Mouse (Mus musculus) layer of hippocampus, postnatal 25 days (tissue): Measurements from ENCODE around the gene Pea15a. TPM values are rescaled to one million over a fixed set of nuclear protein-coding genes. Genes with fewer than 3 reads are reported as not detected.

Experiments
- DNase-seq, 2 experiments: peaks; one replicate each; pipeline ENCODE4 v3.0.0; 2022; ENCODE audit warnings: mixed read lengths in 2 of 2, low spot score in 1 of 2; ENCODE audit errors: extremely low spot score in 1 of 2
- total RNA-seq, 2 experiments: library from RNA; stranded (reverse); gene quantifications; 2 replicates each; pipeline ENCODE4 v1.2.3; 2021

Pea15a gene
- total RNA-seq, 2 experiments from 2014 or later: 395 to 445 TPM

DNA sequence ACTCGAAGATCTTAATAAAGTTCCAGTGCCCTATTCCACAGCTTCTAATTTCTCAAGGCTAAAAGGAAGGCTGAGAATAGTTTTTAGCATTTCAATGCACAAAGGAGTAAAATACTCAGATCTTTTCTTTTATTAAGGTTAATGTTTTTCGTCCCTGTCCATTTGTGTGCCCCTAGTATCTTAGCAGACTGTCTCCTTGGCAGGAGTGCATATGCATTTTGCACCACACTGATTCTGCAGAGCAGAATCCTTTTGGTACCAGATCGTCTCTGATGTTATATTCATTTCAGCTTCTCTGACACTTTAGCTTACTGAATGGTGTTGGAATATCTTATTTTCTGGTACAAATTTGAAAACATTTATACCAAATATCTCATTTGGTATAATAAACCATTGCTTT is 24.8 kb downstream of the Pea15a start:
- DNase-seq: no peak

- DNase-seq: no peak
Observed at GRCm38 (mm10) chr1:172180881-172181280, 25.7 kb downstream of the Pea15a start.

DNA sequence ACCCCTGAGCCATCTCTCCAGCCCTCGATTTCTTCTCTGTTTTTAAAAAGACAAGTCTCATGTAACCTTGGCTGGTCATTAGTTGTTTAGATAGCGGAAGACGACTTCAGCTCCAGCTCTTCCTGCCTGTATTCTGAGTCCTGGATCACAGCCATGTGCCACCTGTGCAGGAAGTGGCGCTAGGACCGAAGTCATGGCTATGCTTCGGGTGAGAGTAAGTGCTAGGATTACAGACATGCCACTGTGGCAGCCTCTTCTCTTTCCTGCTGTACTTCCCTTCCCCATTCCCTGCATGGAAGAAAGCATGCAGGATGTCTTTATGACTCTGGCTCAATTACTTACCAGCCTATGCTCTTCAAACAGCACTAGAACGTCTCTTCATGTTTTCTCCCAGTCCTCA is 27.5 kb downstream of the Pea15a start:
- no peak for DNase-seq

- no peak for DNase-seq
Observed at GRCm38 (mm10) chr1:172177791-172178190, 28.8 kb downstream of the Pea15a start.

GRCm38 (mm10) chr1:172173181-172173580 is 33.4 kb downstream of the Pea15a start:
- no peak for DNase-seq

GRCm38 (mm10) chr1:172172381-172172780 is 34.2 kb downstream of the Pea15a start:
- DNase-seq: no peak

DNA sequence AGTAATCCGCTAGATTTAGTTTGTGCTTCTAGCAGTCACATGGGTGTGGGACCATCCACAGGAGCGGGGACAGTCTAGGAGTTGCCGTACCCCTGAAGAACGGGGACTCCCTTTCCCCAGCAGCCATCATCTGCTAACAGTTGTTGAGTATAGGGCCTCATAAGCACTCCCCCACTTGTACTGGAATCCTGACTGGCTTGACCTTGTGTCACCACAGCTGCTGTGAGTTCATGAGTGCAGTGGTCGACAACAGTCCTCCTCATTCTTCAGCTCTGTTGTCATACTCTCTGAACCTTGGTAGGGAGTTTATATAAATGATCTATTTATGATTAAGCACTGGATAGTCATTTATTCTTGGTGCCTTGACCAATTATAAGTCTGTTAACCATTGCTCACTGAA is 36.8 kb downstream of the Pea15a start:
- no peak for DNase-seq

DNA sequence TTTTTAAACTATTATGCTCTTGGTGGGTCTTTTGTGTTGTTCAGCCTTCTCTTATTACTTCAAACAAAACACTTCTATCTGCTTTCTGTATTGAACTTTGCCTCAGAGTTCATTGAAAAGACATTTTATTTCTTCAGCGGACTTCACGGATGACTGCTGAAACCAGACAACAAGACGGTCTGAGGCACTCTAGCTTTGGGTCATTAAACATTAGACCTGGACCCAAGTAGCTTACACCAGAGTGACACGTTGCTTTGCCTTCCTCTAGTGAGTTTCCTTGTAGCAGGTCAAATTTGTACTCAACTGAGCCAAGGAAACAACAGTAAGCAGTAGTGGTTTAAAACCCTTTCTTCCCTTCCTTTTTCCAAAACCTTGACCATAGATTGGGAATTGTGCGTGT is 38.7 kb downstream of the Pea15a start:
- no peak for DNase-seq

DNA sequence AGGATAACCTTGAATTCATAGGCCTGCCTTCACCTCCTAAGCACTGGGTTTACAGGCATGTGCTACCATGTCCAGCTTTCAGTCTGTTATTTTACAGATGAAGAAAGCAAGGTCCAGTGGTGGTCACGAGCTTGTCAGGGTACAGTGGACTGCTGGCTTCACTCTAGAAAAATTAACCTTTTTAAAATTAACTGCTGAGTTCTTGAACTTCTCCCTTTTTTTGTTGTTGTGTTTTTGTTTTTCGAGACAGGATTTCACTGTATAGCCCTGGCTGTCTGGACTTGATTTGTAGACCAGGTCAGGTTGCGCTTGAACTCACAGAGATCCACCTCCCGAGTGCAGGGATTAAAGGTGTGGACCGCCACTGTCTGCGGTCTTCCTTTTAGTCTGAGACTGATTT is 43.6 kb downstream of the Pea15a start:
- DNase-seq: no peak

DNA sequence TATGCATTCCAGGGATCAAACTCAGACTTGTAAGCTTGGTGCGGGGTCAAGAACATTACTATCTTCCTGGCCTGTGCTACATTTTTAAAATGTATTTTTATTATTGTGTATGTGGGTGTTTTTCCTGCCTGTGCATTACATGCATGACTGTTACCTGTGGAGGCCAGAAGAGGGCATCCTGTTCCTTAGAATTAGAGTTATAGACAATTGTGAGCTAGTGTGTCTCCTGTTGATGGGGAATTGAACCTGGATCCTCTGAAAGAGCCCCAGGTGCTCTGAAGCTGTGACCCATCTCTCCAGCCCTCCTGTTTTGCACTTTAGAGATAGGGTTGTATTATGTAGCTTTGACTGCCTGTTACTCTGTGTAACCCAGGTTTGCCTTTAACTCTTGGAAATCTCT is 44.6 kb downstream of the Pea15a start:
- DNase-seq: no peak

DNA sequence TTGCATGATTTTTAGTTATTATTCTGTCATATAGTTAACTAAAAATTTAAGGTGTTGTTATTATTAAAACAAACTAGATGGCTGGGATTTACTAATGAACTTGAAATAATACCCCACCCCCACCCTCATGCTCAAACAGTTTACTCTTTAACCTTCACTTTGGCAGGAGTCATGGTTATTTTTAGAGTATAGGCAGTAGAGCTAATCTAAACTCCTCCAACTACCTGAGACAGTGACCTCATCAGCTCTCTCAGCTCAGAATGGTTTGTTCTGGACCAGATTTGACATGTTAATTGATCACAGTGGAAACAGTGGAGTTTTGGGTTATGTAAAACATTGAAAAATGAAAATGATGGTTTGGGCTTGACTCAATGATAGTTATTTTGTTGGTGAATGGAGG is 46.1 kb downstream of the Pea15a start:
- DNase-seq: no peak

GRCm38 (mm10) chr1:172159970-172160369 is 46.6 kb downstream of the Pea15a start:
- no peak for DNase-seq

DNA sequence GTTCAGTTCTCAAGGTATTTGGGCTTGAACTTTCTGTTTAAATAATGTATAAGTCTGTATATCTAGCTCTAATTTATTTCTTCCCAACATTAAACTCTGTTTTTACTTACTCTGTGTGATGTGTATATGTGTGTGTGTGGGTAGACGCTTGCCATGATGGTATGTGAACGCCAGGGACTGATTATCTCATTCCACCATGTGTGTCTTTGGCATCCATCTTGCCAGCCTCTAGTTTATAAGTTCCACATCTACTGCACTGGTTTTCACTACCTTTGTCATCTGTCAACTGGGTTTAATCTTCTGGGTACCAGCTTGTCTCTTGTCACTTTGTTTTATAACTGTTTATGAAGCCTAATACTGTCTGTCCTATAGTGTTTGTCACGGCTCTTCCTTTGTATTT is 51.1 kb downstream of the Pea15a start:
- no peak for DNase-seq

- DNase-seq: no peak
Observed at GRCm38 (mm10) chr1:172154536-172154935, 52.1 kb downstream of the Pea15a start.

DNA sequence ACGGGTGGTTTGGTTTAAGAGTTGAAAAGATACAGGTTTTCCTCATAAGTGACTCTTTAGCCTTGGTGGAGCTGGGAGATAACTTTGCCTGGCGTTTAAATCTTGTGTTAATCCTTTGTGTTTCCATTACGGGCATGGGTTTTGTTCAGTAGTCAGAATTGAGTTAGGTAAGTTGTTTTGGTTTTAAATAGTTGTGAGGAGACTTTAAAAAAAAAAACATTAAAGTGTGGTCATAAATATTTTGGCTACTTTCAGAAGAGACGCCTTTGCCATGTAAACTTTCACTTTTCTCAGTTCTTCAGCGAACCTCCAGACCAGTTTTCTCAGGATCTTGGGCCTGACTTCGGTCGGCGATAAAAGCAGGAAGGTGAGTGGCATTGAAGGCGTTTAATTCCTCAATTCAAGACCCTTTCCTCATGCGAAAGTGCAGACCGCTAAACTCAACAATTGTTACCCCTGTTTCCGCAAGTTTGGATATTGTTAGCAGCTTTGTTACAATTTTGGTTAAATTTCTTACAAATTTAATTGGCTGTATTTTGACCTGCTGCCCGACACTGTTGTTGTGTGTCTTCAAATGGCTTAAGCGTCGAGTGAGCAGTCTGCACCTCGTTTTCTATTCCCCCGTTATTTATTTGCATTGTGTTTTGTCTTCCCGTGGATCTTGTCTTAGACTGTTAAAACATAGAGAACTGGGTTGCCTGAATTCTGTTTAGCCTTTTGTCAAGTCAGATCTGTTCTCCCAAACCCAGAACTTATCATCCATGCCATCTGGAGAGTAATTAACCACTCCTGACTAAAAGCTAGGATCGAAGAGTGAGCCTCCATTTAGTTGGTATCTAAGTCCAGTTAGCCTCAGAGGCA is 57.4 kb downstream of the Pea15a start:
- no peak for DNase-seq

DNA sequence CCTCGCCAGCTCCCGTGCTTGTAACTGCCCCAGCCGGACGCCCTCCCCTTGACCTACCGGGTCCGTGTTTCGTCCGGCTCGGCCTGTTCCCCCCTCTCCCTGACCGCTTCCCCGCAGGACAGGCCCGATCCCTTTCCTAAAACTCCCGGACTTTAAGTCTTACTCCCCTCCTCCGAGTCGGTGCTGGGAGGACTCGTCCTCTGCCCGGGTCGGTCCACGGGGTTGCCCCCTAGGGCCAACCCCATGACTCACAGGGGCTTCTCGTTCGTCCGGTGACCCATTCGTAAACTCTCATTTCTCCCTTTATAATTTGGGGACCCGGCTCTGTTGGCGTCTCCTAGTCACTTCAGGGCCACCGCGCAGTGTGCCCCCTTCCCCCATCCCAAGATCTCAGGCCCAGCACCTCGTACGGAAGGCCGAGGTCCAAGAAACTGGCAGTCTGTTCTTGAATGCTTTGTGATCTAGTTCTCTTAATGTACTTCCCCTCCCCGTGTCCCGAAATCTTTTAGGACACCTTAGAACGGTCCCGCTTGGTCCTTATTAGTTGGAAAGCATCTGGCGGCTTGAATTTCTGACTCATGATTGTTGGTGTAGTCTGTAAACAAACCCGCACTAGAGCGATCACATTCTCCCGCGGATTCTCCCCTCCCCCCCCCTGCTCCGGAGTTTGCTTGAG is 58.2 kb downstream of the Pea15a start:
- DNase-seq: peak in 1 of 2 experiments; percentile 22

DNA sequence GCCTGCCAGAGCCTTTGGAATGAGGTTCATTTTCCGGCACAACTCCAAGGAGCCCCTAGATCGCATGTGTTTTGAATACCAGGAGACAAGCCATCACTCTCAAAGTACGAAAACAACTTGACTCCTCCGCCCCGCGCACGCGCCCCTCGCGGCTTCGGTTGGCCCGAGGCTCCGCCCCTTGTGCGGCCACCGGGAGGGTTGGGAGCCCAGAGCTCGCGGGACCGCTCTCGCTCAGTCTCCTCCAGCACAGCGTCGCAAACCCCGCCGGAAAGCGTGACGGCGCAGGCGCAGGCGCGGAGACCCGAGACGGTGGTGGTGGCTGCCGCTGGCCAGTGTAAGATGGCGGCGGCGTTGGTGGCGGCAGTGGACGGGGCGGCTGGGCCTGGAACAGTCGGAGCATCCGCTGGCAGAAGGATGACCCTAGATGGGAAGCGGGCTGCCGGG is 58.7 kb downstream of the Pea15a start, which contains the start of gene Dcaf8:
Gene Dcaf8, plus strand, starts transcription at position 250 of the 444 bp plus-strand sequence.
- DNase-seq: peak; percentile 92 to 95

Other genes with a start within 250 kb of the Pea15a start
- 10 to 100 TPM; 15.9 to 18.3 TPM for gene Vangl2, start 178.4 kb downstream of the Pea15a start, total RNA-seq
- gene Nhlh1, start 149.2 kb downstream of the Pea15a start, total RNA-seq: 1 to 10 TPM; 1.3 to 1.6 TPM
- gene Copa, start 124.3 kb downstream of the Pea15a start, total RNA-seq: 100 to 1,000 TPM; 148 to 149 TPM
- 10 to 100 TPM; 59.5 to 63.2 TPM for gene Ncstn, start 124.0 kb downstream of the Pea15a start, total RNA-seq
- gene Pex19, start 80.0 kb downstream of the Pea15a start, total RNA-seq: 100 to 1,000 TPM in 1 of 2 experiments, 10 to 100 TPM in 1; 99.8 to 101 TPM
- 100 to 1,000 TPM; 107 to 115 TPM for gene Dcaf8, start 58.7 kb downstream of the Pea15a start, total RNA-seq
- gene Casq1, start 13.1 kb upstream of the Pea15a start, total RNA-seq: under 1 TPM; 0.49 to 0.52 TPM
- not detected for gene Atp1a4, start 51.6 kb upstream of the Pea15a start, total RNA-seq
- 100 to 1,000 TPM; 253 to 278 TPM for gene Igsf8, start 54.8 kb upstream of the Pea15a start, total RNA-seq
- 100 to 1,000 TPM; 592 to 599 TPM for gene Atp1a2, start 91.3 kb upstream of the Pea15a start, total RNA-seq
- 10 to 100 TPM; 59.0 to 68.9 TPM for gene Kcnj9, start 122.5 kb upstream of the Pea15a start, total RNA-seq
- 10 to 100 TPM; 84.0 to 88.1 TPM for gene Kcnj10, start 134.4 kb upstream of the Pea15a start, total RNA-seq
- 1 to 10 TPM; 8.6 to 8.9 TPM for gene Pigm, start 169.7 kb upstream of the Pea15a start, total RNA-seq